Mouse (Mus musculus) MEL (cell line): ENCODE data around the gene Med31. TPM values are rescaled to one million over a fixed set of nuclear protein-coding genes. Genes with fewer than 3 reads are reported as not detected.

Experiments
- DNase-seq: peaks from one replicate; pipeline ENCODE4 v3.0.0; 2011; ENCODE audit warnings: low read depth, low spot score
- H3K27ac ChIP-seq: 2 replicates; pipeline ENCODE4 v1.5.1; 2012; ENCODE audit warnings: low read depth, mild to moderate bottlenecking, control low read depth, low read length, moderate library complexity; ENCODE audit not compliant: control insufficient read depth
- H3K27me3 ChIP-seq, 2 experiments: fragments of 150-350 bp in 1 of 2; sonication (generic) in 1 of 2; 2 replicates each; pipeline ENCODE4 v1.6.1; 2012; ENCODE audit warnings: low read length in 2 of 2, mild to moderate bottlenecking in 2 of 2, improper control_type of control experiment in 1 of 2, moderate library complexity in 1 of 2; ENCODE audit not compliant: insufficient read depth in 2 of 2, control insufficient read depth in 1 of 2
- H3K36me3 ChIP-seq, 2 experiments: 2 replicates each; pipeline ENCODE4 v1.6.1; 2012 to 2014; ENCODE audit warnings: low read length in 2 of 2, improper control_type of control experiment in 1 of 2, inconsistent platforms in 1 of 2, mild to moderate bottlenecking in 1 of 2; ENCODE audit not compliant: insufficient read depth in 2 of 2, control insufficient read depth in 1 of 2
- H3K4me1 ChIP-seq, 2 experiments: fragments of 150-350 bp in 1 of 2; sonication (generic) in 1 of 2; 2 replicates each; pipeline ENCODE4 v1.6.1; 2012; ENCODE audit warnings: low read length in 2 of 2, improper control_type of control experiment in 1 of 2, mild to moderate bottlenecking in 1 of 2; ENCODE audit not compliant: insufficient read depth in 2 of 2, control insufficient read depth in 1 of 2
- H3K4me3 ChIP-seq, 2 experiments: fragments of 150-350 bp in 1 of 2; sonication (generic) in 1 of 2; 2 replicates each; pipeline ENCODE4 v1.5.1; 2012; ENCODE audit warnings: low read depth in 2 of 2, low read length in 2 of 2, mild to moderate bottlenecking in 2 of 2, moderate library complexity in 2 of 2, control low read depth in 1 of 2, improper control_type of control experiment in 1 of 2; ENCODE audit not compliant: control insufficient read depth in 1 of 2, insufficient read depth in 1 of 2
- H3K79me2 ChIP-seq: 2 replicates; pipeline ENCODE4 v1.6.1; 2012; ENCODE audit warnings: mild to moderate bottlenecking, low read length, moderate library complexity; ENCODE audit not compliant: control insufficient read depth, poor library complexity, insufficient read depth
- H3K9ac ChIP-seq: 2 replicates; pipeline ENCODE4 v1.6.1; 2012; ENCODE audit warnings: low read depth, mild to moderate bottlenecking, control low read depth, low read length, moderate library complexity; ENCODE audit not compliant: control insufficient read depth, poor library complexity, severe bottlenecking
- H3K9me3 ChIP-seq: fragments of 150-350 bp; sonication (generic); replicated peaks from 2 replicates; pipeline ENCODE4 v1.6.1; 2012; ENCODE audit warnings: mild to moderate bottlenecking, low read length, improper control_type of control experiment, moderate library complexity; ENCODE audit not compliant: insufficient read depth
- CHD1 ChIP-seq: IDR thresholded peaks from 2 replicates; pipeline ENCODE4 v1.6.1; 2012; ENCODE audit warnings: low read depth, mild to moderate bottlenecking, inconsistent platforms, low read length, improper control_type of control experiment
- CHD2 ChIP-seq: IDR thresholded peaks from 2 replicates; pipeline ENCODE4 v1.6.1; 2011; ENCODE audit warnings: low read length, improper control_type of control experiment
- CTCF ChIP-seq, 3 experiments: IDR thresholded peaks in 2 of 3; conservative IDR thresholded peaks in 1 of 3; 2 replicates each; pipeline ENCODE4 v1.5.1; 2011 to 2012; ENCODE audit warnings: low read length in 3 of 3, low read depth in 2 of 3, mild to moderate bottlenecking in 2 of 3, improper control_type of control experiment in 1 of 3, inconsistent platforms in 1 of 3, mixed read lengths in 1 of 3, moderate library complexity in 1 of 3; ENCODE audit not compliant: control insufficient read depth in 1 of 3, insufficient read depth in 1 of 3, poor library complexity in 1 of 3, severe bottlenecking in 1 of 3
- ELF1 ChIP-seq: IDR thresholded peaks from 2 replicates; pipeline ENCODE4 v1.6.1; 2014; ENCODE audit warnings: low read depth, mild to moderate bottlenecking, inconsistent platforms, low read length, improper control_type of control experiment, moderate library complexity
- ETS1 ChIP-seq: IDR thresholded peaks from 2 replicates; pipeline ENCODE4 v1.6.1; 2012; ENCODE audit warnings: low read depth, mild to moderate bottlenecking, inconsistent platforms, low read length, improper control_type of control experiment, moderate library complexity
- GATA1 ChIP-seq: IDR thresholded peaks from 2 replicates; pipeline ENCODE4 v1.6.1; 2011; ENCODE audit warnings: low read depth, low read length, improper control_type of control experiment
- HCFC1 ChIP-seq: IDR thresholded peaks from 2 replicates; pipeline ENCODE4 v1.6.1; 2012; ENCODE audit warnings: low read depth, mild to moderate bottlenecking, inconsistent platforms, low read length, improper control_type of control experiment, moderate library complexity
- MAX ChIP-seq: IDR thresholded peaks from 2 replicates; pipeline ENCODE4 v1.6.1; 2011; ENCODE audit warnings: low read length, improper control_type of control experiment
- MAZ ChIP-seq: IDR thresholded peaks from 2 replicates; pipeline ENCODE4 v1.6.1; 2012; ENCODE audit warnings: low read depth, mild to moderate bottlenecking, inconsistent platforms, low read length, improper control_type of control experiment
- MYC ChIP-seq: IDR thresholded peaks from 2 replicates; pipeline ENCODE4 v1.6.1; 2011; ENCODE audit warnings: low read depth, mild to moderate bottlenecking, low read length, improper control_type of control experiment, moderate library complexity
- POLR2A ChIP-seq, 2 experiments: IDR thresholded peaks; 2 replicates each; pipeline ENCODE4 v1.6.1; 2011 to 2012; ENCODE audit warnings: low read length in 2 of 2, mild to moderate bottlenecking in 2 of 2, control low read depth in 1 of 2, improper control_type of control experiment in 1 of 2, low read depth in 1 of 2, moderate library complexity in 1 of 2; ENCODE audit not compliant: control insufficient read depth in 1 of 2, insufficient read depth in 1 of 2, poor library complexity in 1 of 2
- POLR2AphosphoS2 ChIP-seq: IDR thresholded peaks from 2 replicates; pipeline ENCODE4 v1.6.1; 2011; ENCODE audit warnings: low read length, improper control_type of control experiment
- SIN3A ChIP-seq: IDR thresholded peaks from 2 replicates; pipeline ENCODE4 v1.6.1; 2012; ENCODE audit warnings: low read length, improper control_type of control experiment, inconsistent platforms
- TCF12 ChIP-seq: IDR thresholded peaks from 2 replicates; pipeline ENCODE4 v1.6.1; 2014; ENCODE audit warnings: low read depth, mild to moderate bottlenecking, inconsistent platforms, low read length, improper control_type of control experiment, moderate library complexity
- USF2 ChIP-seq, 2 experiments: IDR thresholded peaks; 2 replicates each; pipeline ENCODE4 v1.6.1; 2011 to 2012; ENCODE audit warnings: improper control_type of control experiment in 2 of 2, low read length in 2 of 2, borderline replicate concordance in 1 of 2, inconsistent platforms in 1 of 2, low read depth in 1 of 2, mild to moderate bottlenecking in 1 of 2; ENCODE audit not compliant: insufficient read depth in 1 of 2
- ZC3H11A ChIP-seq: IDR thresholded peaks from 2 replicates; pipeline ENCODE4 v1.6.1; 2012; ENCODE audit warnings: low read depth, mild to moderate bottlenecking, inconsistent platforms, low read length, improper control_type of control experiment
- ZMIZ1 ChIP-seq: IDR thresholded peaks from 2 replicates; pipeline ENCODE4 v1.6.1; 2012; ENCODE audit warnings: low read depth, mild to moderate bottlenecking, inconsistent platforms, low read length, improper control_type of control experiment, moderate library complexity
- polyA plus RNA-seq, 2 experiments: library from polyadenylated mRNA; stranded (reverse) in 1 of 2; unstranded in 1 of 2; fragments of >175 nt in 1 of 2; fragments of >200 nt in 1 of 2; gene quantifications; 2 replicates each; pipeline versions ENCODE4 v1.2.1 to v1.2.4; 2012; ENCODE audit warnings: low replicate concordance in 2 of 2, low read depth in 1 of 2; ENCODE audit not compliant: insufficient read length in 2 of 2, insufficient read depth in 1 of 2, missing spikeins in 1 of 2
- total RNA-seq: library from RNA; depleted of rRNA; stranded (reverse); fragments of 300-350 nt; gene quantifications from 2 replicates; pipeline ENCODE4 v1.2.3, GENCODE M21; 2012

The Med31 gene
- total and polyA plus RNA-seq, 3 experiments = 12.1 to 21.1 TPM; not detected in 1

- Histone ChIP-seq H3K4me1 (peaks cover 0 to 5% of the 10 kb centered on the region in 2 experiments; a peak in 2 of 4 replicates), H3K9ac (no peak overlapping the region), H3K27ac (no peak overlapping the region), H3K27me3 (peaks cover 16 to 18% of the 10 kb centered on the region in 2 experiments), H3K4me3 (no peak overlapping the region), H3K36me3 (no peaks in the 10 kb centered on the region), H3K9me3 (no peaks in the 10 kb centered on the region), H3K79me2 (no peaks in the 10 kb centered on the region)
- DNase-seq = no peak
- TF ChIP-seq MAX (no peak), TCF12 (no peak), HCFC1 (no peak), CTCF (IDR thresholded peaks at IDR 0.05 in 2 of 3, conservative IDR thresholded peaks at IDR 0.05 in 1 of 3; ENCODE audit: control insufficient read depth in 1 of 3, insufficient read depth in 1 of 3, low read depth in 2 of 3, low read length in 3 of 3, poor library complexity in 1 of 3, severe bottlenecking in 1 of 3) (no peak), MYC (no peak), ETS1 (no peak), ELF1 (no peak), SIN3A (no peak), USF2 (IDR thresholded peaks at IDR 0.05; ENCODE audit: borderline replicate concordance in 1 of 2, insufficient read depth in 1 of 2, low read depth in 1 of 2, low read length in 2 of 2) (no peak), MAZ (no peak), GATA1 (no peak)
These were observed 11.5 kb upstream of the Med31 start for GRCm38 (mm10) chr11:72226901-72227300.

GRCm38 (mm10) chr11:72226020-72226791, 10.8 kb upstream of the Med31 start:
- Histone ChIP-seq H3K27ac (no peak overlapping the region), H3K79me2 (no peaks in the 10 kb centered on the region)
- TF ChIP-seq CHD2 = no peak
- TF ChIP-seq CHD1 = no peak
- no peak for TF ChIP-seq ELF1
- no peak for TF ChIP-seq CTCF (IDR thresholded peaks at IDR 0.05 in 2 of 3, conservative IDR thresholded peaks at IDR 0.05 in 1 of 3; ENCODE audit: control insufficient read depth in 1 of 3, insufficient read depth in 1 of 3, low read depth in 2 of 3, low read length in 3 of 3, poor library complexity in 1 of 3, severe bottlenecking in 1 of 3)
- TF ChIP-seq GATA1 = no peak
- TF ChIP-seq MAZ = no peak
- TF ChIP-seq POLR2AphosphoS2 = no peak
- no peak for TF ChIP-seq ZC3H11A
- no peak for TF ChIP-seq MAX
- no peak for TF ChIP-seq POLR2A (IDR thresholded peaks at IDR 0.05; ENCODE audit: control insufficient read depth in 1 of 2, insufficient read depth in 1 of 2, low read depth in 1 of 2, low read length in 2 of 2, poor library complexity in 1 of 2)
- TF ChIP-seq ZMIZ1 = no peak
- TF ChIP-seq TCF12 = no peak

More at GRCm38 (mm10) chr11:72226020-72226791, 10.8 kb upstream of the Med31 start:
- H3K9me3 ChIP-seq = no peaks in the 10 kb centered on the region
- H3K27me3 ChIP-seq = peaks cover 15 to 16% of the 10 kb centered on the region in 2 experiments
- peaks cover 0 to 5% of the 10 kb centered on the region in 2 experiments; a peak in 2 of 4 replicates for H3K4me1 ChIP-seq
- DNase-seq = no peak
- no peak overlapping the region for H3K9ac ChIP-seq
- H3K36me3 ChIP-seq = no peaks in the 10 kb centered on the region
- no peak overlapping the region for H3K4me3 ChIP-seq
